27 mouse cellular contexts compared by ENCODE assay signal in the genomic region with DNA sequence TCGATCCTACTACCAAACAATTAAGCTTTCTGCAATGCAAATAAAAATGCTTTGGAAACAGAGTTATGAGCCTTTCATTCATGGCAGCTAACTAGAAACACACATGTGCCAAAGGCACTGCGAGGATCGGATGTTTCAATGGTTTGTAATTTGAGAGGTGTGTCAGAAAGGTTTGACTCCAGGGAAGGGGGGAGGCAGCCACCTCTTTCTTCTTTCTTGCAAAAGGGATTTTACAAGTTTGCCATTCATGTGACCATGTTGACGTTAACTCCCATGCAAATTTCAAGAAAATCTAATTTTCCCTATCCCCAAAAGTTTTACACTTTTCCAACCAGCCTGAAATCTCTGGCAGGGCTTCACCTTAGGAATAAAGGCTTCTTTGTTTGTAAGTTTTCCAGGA. TPM values are rescaled to one million over a fixed set of nuclear protein-coding genes. Genes with fewer than 3 reads are reported as not detected.
A peak's percentile ranks its signal among the peaks of the same experiment; 100 is the strongest.
DNase-seq lines count a peak whose midpoint lies in the region; ATAC-seq and TF ChIP-seq lines count a peak whose summit lies in the region.
"Had no signal": no experiment of that assay in that cellular context is flagged by ENCODE, and none has a peak within 500 bp of the region (broad histone marks: within the 10 kb centered on the region; RNA-seq: fewer than 3 reads in every experiment).

No protein-coding gene starts in this region.

- peak; percentile 51 for DNase-seq in kidney, postnatal 0 days (ENCODE audit: low spot score)
- DNase-seq in kidney, postnatal 36 days: no peak
- peak; percentile 80 for DNase-seq in embryonic facial prominence, embryonic 11.5 days (ENCODE audit: low spot score)
- peak; percentile 40 for DNase-seq in limb, embryonic 10.5 days (ENCODE audit: low spot score)
- DNase-seq in testis, postnatal 10 days (ENCODE audit: low spot score): no peak
- DNase-seq in gastrocnemius, adult 8-10 months (ENCODE audit: low spot score in 2 of 2): no peak
- DNase-seq in thymus, postnatal 25 days: no peak
- DNase-seq: adrenal gland, adult 2 months; adrenal gland, postnatal 36 days; B cell, adult 2 months; heart, postnatal 36 days; kidney, adult 2 months; liver; lung, embryonic 14.5 days; lung, postnatal 14 days; spleen, adult 18-20 months; thymus, adult 18-20 months; thymus, postnatal 36 days had no signal

- H3K9ac ChIP-seq in kidney, postnatal 0 days (ENCODE audit: low read depth, low read length): no peak overlapping the region
- H3K9ac ChIP-seq in embryonic facial prominence, embryonic 11.5 days (replicated peaks; ENCODE audit: low read length): no peak overlapping the region
- H3K9ac ChIP-seq: embryonic facial prominence, embryonic 15.5 days; heart, embryonic 15.5 days; hindbrain, embryonic 12.5 days; intestine, embryonic 15.5 days; liver, embryonic 15.5 days; lung, embryonic 14.5 days had no signal

- TF ChIP-seq CTCF in kidney, postnatal 0 days (IDR thresholded peaks at IDR 0.05; ENCODE audit: low read depth): no peak

- H3K27ac ChIP-seq in kidney, postnatal 0 days: no peak overlapping the region
- H3K27ac ChIP-seq in embryonic facial prominence, embryonic 11.5 days (replicated peaks; ENCODE audit: low read depth, low read length): no peak overlapping the region
- H3K27ac ChIP-seq in limb, embryonic 10.5 days: peak overlapping the region; percentile 77
- H3K27ac ChIP-seq: embryonic facial prominence, embryonic 15.5 days; heart, embryonic 10.5 days; heart, embryonic 15.5 days; hindbrain, embryonic 12.5 days; hindbrain, postnatal 0 days; intestine, embryonic 15.5 days; liver, embryonic 15.5 days had no signal

- no peaks in the 10 kb centered on the region for H3K27me3 ChIP-seq in kidney, postnatal 0 days (ENCODE audit: insufficient read depth, low read length)
- H3K27me3 ChIP-seq in embryonic facial prominence, embryonic 11.5 days (ENCODE audit: control insufficient read depth, insufficient read depth, low read length): no peaks in the 10 kb centered on the region
- no peaks in the 10 kb centered on the region for H3K27me3 ChIP-seq in limb, embryonic 10.5 days (ENCODE audit: low read depth, poor library complexity, severe bottlenecking)
- H3K27me3 ChIP-seq: embryonic facial prominence, embryonic 15.5 days; heart, embryonic 15.5 days; hindbrain, embryonic 12.5 days; intestine, embryonic 15.5 days; liver, embryonic 15.5 days had no signal

- H3K36me3 ChIP-seq in kidney, postnatal 0 days (ENCODE audit: insufficient read depth, low read length): no peaks in the 10 kb centered on the region
- no peaks in the 10 kb centered on the region for H3K36me3 ChIP-seq in embryonic facial prominence, embryonic 11.5 days (replicated peaks; ENCODE audit: control insufficient read depth, insufficient read depth, low read depth, low read length)
- H3K36me3 ChIP-seq in limb, embryonic 10.5 days: no peaks in the 10 kb centered on the region
- H3K36me3 ChIP-seq: embryonic facial prominence, embryonic 15.5 days; heart, embryonic 10.5 days; heart, embryonic 15.5 days; hindbrain, embryonic 12.5 days; intestine, embryonic 15.5 days; liver, embryonic 15.5 days had no signal

- H3K4me2 ChIP-seq in kidney, postnatal 0 days (ENCODE audit: low read length): no peak overlapping the region
- no peak overlapping the region for H3K4me2 ChIP-seq in embryonic facial prominence, embryonic 11.5 days (ENCODE audit: low read depth, low read length)
- H3K4me2 ChIP-seq: embryonic facial prominence, embryonic 15.5 days; heart, embryonic 15.5 days; hindbrain, embryonic 12.5 days; intestine, embryonic 15.5 days; liver, embryonic 15.5 days; lung, embryonic 14.5 days had no signal

- WGBS in kidney, postnatal 0 days: 23% methylated on average over 4 of the region's 4 CpGs
- WGBS in embryonic facial prominence, embryonic 11.5 days: 24% methylated on average over 4 of the region's 4 CpGs
- 19% methylated on average over 4 of the region's 4 CpGs for WGBS in limb, embryonic 10.5 days

- ATAC-seq in kidney, postnatal 0 days (replicated peaks; ENCODE audit: low FRiP score, low read depth): no peak
- no peak for ATAC-seq in embryonic facial prominence, embryonic 11.5 days (replicated peaks; ENCODE audit: insufficient number of reproducible peaks, low FRiP score, low TSS enrichment, low read depth)
- ATAC-seq: forebrain, embryonic 14.5 days; hindbrain, postnatal 0 days; intestine, embryonic 15.5 days; midbrain, embryonic 16.5 days had no signal

- no peaks in the 10 kb centered on the region for H3K9me3 ChIP-seq in kidney, postnatal 0 days (replicated peaks; ENCODE audit: low read length)
- no peaks in the 10 kb centered on the region for H3K9me3 ChIP-seq in embryonic facial prominence, embryonic 11.5 days (replicated peaks; ENCODE audit: control insufficient read depth, low read length)
- H3K9me3 ChIP-seq in limb, embryonic 10.5 days (replicated peaks): no peaks in the 10 kb centered on the region
- H3K9me3 ChIP-seq: embryonic facial prominence, embryonic 15.5 days; heart, embryonic 10.5 days; heart, embryonic 15.5 days; hindbrain, embryonic 12.5 days; intestine, embryonic 15.5 days; liver, embryonic 15.5 days had no signal

- H3K4me3 ChIP-seq in kidney, postnatal 0 days (replicated peaks; ENCODE audit: low read depth, low read length): no peak overlapping the region
- no peak overlapping the region for H3K4me3 ChIP-seq in embryonic facial prominence, embryonic 11.5 days (ENCODE audit: low read depth, low read length)
- no peak overlapping the region for H3K4me3 ChIP-seq in limb, embryonic 10.5 days
- H3K4me3 ChIP-seq: embryonic facial prominence, embryonic 15.5 days; heart, embryonic 10.5 days; heart, embryonic 15.5 days; hindbrain, embryonic 12.5 days; intestine, embryonic 15.5 days; liver, embryonic 15.5 days had no signal

- H3K4me1 ChIP-seq in kidney, postnatal 0 days (replicated peaks; ENCODE audit: insufficient read depth, low read length): no peaks in the 10 kb centered on the region
- no peaks in the 10 kb centered on the region for H3K4me1 ChIP-seq in embryonic facial prominence, embryonic 11.5 days (ENCODE audit: control insufficient read depth, insufficient read depth, low read length)
- H3K4me1 ChIP-seq in limb, embryonic 10.5 days: peaks cover 18% of the 10 kb centered on the region
- H3K4me1 ChIP-seq: liver, embryonic 15.5 days had no signal

RNA-seq across cellular contexts. Expression of a gene that starts 21.1 kb away (rescaled TPM):
- 45.1 and 46.1 TPM in 2 replicates for polyA plus RNA-seq in kidney, postnatal 0 days (2015; fragmentation: Nextera tagmentation; extraction: Ambion mirVana)
- polyA plus RNA-seq in embryonic facial prominence, embryonic 11.5 days (2014; fragmentation: Nextera tagmentation; extraction: Ambion mirVana): 10.0 and 13.7 TPM in 2 replicates
- polyA plus RNA-seq in limb, embryonic 10.5 days (2016; fragmentation: Nextera tagmentation; extraction: Ambion mirVana): 4.8 and 7.0 TPM in 2 replicates
- 1 to 10 TPM; 2.4 to 3.9 (median 3.4) TPM for total RNA-seq in gastrocnemius, adult 8-10 months (2022)

Comparison
In these comparisons a context has a peak if more than half of its experiments do, and no peak if none do; other contexts are left out.
1. DNase-seq: peak in kidney, postnatal 0 days (single experiment), embryonic facial prominence, embryonic 11.5 days (single experiment) and limb, embryonic 10.5 days (single experiment); none in kidney, postnatal 36 days (0 of 2), testis, postnatal 10 days (single experiment), gastrocnemius, adult 8-10 months (0 of 2) and thymus, postnatal 25 days (single experiment).